Comparison of ENCODE assay signal across 20 mouse cellular contexts in the genomic region with DNA sequence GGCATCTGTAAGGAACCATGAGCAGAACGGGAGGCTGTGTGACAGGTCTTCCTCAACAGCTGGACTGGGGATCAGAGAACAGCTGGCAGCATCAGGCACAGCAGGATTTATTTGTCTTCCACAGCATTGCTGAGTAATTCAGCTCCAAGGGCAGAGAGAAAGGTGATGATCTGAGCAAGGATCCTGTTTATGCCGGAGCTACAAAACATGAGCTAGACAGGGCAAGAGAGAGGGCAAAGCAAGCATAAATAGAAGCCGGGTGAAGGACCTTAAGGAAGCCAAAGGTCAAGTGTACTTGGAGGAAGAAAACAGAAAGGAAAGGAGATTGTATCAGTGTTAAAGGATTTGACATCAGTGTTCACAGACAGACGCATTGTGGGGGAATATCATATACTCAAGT.
DNase-seq lines count a peak whose midpoint lies in the region; ATAC-seq and TF ChIP-seq lines count a peak whose summit lies in the region.
"Had no signal": no experiment of that assay in that cellular context is flagged by ENCODE, and none has a peak within 500 bp of the region (broad histone marks: within the 10 kb centered on the region; RNA-seq: fewer than 3 reads in every experiment).

No protein-coding gene starts in this region.

- TF ChIP-seq EP300 in lung, postnatal 0 days (IDR thresholded peaks at IDR 0.05) = no peak

- no peak overlapping the region for H3K4me2 ChIP-seq in lung, postnatal 0 days (replicated peaks; ENCODE audit: low read depth, low read length)
- H3K4me2 ChIP-seq in kidney, embryonic 15.5 days = no peak overlapping the region
- H3K4me2 ChIP-seq: embryonic facial prominence, embryonic 12.5 days had no signal

- H3K9me3 ChIP-seq in lung, postnatal 0 days (ENCODE audit: low read length) = no peaks in the 10 kb centered on the region
- H3K9me3 ChIP-seq in kidney, embryonic 15.5 days (replicated peaks) = no peaks in the 10 kb centered on the region
- H3K9me3 ChIP-seq: embryonic facial prominence, embryonic 12.5 days had no signal

- H3K36me3 ChIP-seq in lung, postnatal 0 days (ENCODE audit: insufficient read depth, low read length) = no peaks in the 10 kb centered on the region
- no peaks in the 10 kb centered on the region for H3K36me3 ChIP-seq in kidney, embryonic 15.5 days
- H3K36me3 ChIP-seq: embryonic facial prominence, embryonic 12.5 days had no signal

- H3K4me1 ChIP-seq in lung, postnatal 0 days (ENCODE audit: insufficient read depth, low read depth, low read length) = peaks cover 5% of the 10 kb centered on the region; the same call in 1 of the 2 replicates
- peaks cover 15% of the 10 kb centered on the region for H3K4me1 ChIP-seq in kidney, embryonic 15.5 days
- H3K4me1 ChIP-seq: embryonic facial prominence, embryonic 12.5 days had no signal

- H3K9ac ChIP-seq in lung, postnatal 0 days (replicated peaks; ENCODE audit: low read depth) = no peak overlapping the region
- no peak overlapping the region for H3K9ac ChIP-seq in kidney, embryonic 15.5 days
- H3K9ac ChIP-seq: embryonic facial prominence, embryonic 12.5 days; liver, postnatal 0 days had no signal

- no peak overlapping the region for H3K27ac ChIP-seq in lung, postnatal 0 days (ENCODE audit: low read length)
- no peak overlapping the region for H3K27ac ChIP-seq in kidney, embryonic 15.5 days
- H3K27ac ChIP-seq: embryonic facial prominence, embryonic 12.5 days; left cerebral cortex, adult 2 months had no signal

- no peaks in the 10 kb centered on the region for H3K27me3 ChIP-seq in lung, postnatal 0 days (replicated peaks; ENCODE audit: insufficient read depth, low read length)
- H3K27me3 ChIP-seq in kidney, embryonic 15.5 days = no peaks in the 10 kb centered on the region
- H3K27me3 ChIP-seq: embryonic facial prominence, embryonic 12.5 days had no signal

- ATAC-seq in lung, postnatal 0 days = peak; percentile 14; the same call in 1 of the 2 replicates
- ATAC-seq in kidney, embryonic 15.5 days (replicated peaks; ENCODE audit: low FRiP score) = peak; percentile 40; the same call in 1 of the 2 replicates
- ATAC-seq: forebrain, embryonic 16.5 days; liver, postnatal 0 days had no signal

- WGBS in lung, postnatal 0 days = 13% methylated on average over 4 of the region's 4 CpGs
- WGBS in kidney, embryonic 15.5 days = 14% methylated on average over 4 of the region's 4 CpGs

- no peak for TF ChIP-seq CTCF in lung, postnatal 0 days (IDR thresholded peaks at IDR 0.05)

- no peak overlapping the region for H3K4me3 ChIP-seq in lung, postnatal 0 days (ENCODE audit: low read depth, low read length)
- H3K4me3 ChIP-seq in kidney, embryonic 15.5 days (replicated peaks) = no peak overlapping the region
- H3K4me3 ChIP-seq: embryonic facial prominence, embryonic 12.5 days; left cerebral cortex, adult 2 months had no signal

- peak; percentile 23 for DNase-seq in lung, postnatal 0 days (ENCODE audit: low spot score)
- DNase-seq in lung, postnatal 36 days = no peak
- DNase-seq in kidney, adult 11 months = peak; percentile 7
- DNase-seq in mesoderm, embryonic 11.5 days (ENCODE audit: low read depth, low spot score) = peak; percentile 27
- DNase-seq in thymus, postnatal 25 days = no peak
- no peak for DNase-seq in spleen, adult 18-20 months
- DNase-seq: adrenal gland, postnatal 36 days; B cell, adult 2 months; cerebellum, adult 18-20 months; cerebellum, postnatal 25 days; gastrocnemius, postnatal 36 days; layer of hippocampus, adult 9-11 months; left cerebral cortex, postnatal 4 days; liver; liver, postnatal 0 days; thymus, postnatal 36 days had no signal

Comparison
In these comparisons a context has a peak if more than half of its experiments do, and no peak if none do; other contexts are left out.
1. DNase-seq: peak in lung, postnatal 0 days (single experiment), kidney, adult 11 months (single experiment) and mesoderm, embryonic 11.5 days (single experiment); none in lung, postnatal 36 days (single experiment), thymus, postnatal 25 days (single experiment) and spleen, adult 18-20 months (0 of 2).